Mouse (Mus musculus) ES-Bruce4 (cell line): ENCODE data around the gene Setd1b. TPM values are rescaled to one million over a fixed set of nuclear protein-coding genes. Genes with fewer than 3 reads are reported as not detected.

Experiments
- H3K27ac ChIP-seq: 2 replicates; pipeline ENCODE4 v1.5.1; 2012; ENCODE audit warnings: low read length, inconsistent platforms; ENCODE audit not compliant: insufficient read depth
- H3K27me3 ChIP-seq: 2 replicates; pipeline ENCODE4 v1.6.1; 2012; ENCODE audit warnings: mild to moderate bottlenecking, low read length, inconsistent platforms; ENCODE audit not compliant: control insufficient read depth, poor library complexity, insufficient read depth, severe bottlenecking
- H3K36me3 ChIP-seq: 2 replicates; pipeline ENCODE4 v1.6.1; 2012; ENCODE audit warnings: inconsistent platforms, mild to moderate bottlenecking, low read length, moderate library complexity; ENCODE audit not compliant: control insufficient read depth, poor library complexity, insufficient read depth, severe bottlenecking
- H3K4me1 ChIP-seq: one replicate; pipeline ENCODE4 v1.8.1; 2011; ENCODE audit warnings: low read length; ENCODE audit not compliant: control insufficient read depth, insufficient read depth
- H3K4me3 ChIP-seq: 2 replicates; pipeline ENCODE4 v1.5.1; 2011; ENCODE audit warnings: low read depth, mild to moderate bottlenecking, low read length
- H3K9ac ChIP-seq: 2 replicates; pipeline ENCODE4 v1.6.1; 2012; ENCODE audit warnings: low read depth, mild to moderate bottlenecking, inconsistent platforms; ENCODE audit not compliant: poor library complexity, severe bottlenecking
- H3K9me3 ChIP-seq: replicated peaks from 2 replicates; pipeline ENCODE4 v1.6.1; 2012; ENCODE audit warnings: mild to moderate bottlenecking, low read length, inconsistent platforms; ENCODE audit not compliant: control insufficient read depth, poor library complexity, insufficient read depth, severe bottlenecking
- CTCF ChIP-seq: IDR thresholded peaks from one replicate; pipeline ENCODE4 v1.8.1; 2011; ENCODE audit warnings: low read depth, low read length
- EP300 ChIP-seq: IDR thresholded peaks from 2 replicates; pipeline ENCODE4 v1.6.1; 2011; ENCODE audit warnings: low read depth, low read length; ENCODE audit not compliant: insufficient read depth
- POLR2A ChIP-seq: IDR thresholded peaks from one replicate; pipeline ENCODE4 v1.8.1; 2011; ENCODE audit warnings: low read length; ENCODE audit not compliant: insufficient read depth
- polyA plus RNA-seq: library from polyadenylated mRNA; stranded (reverse); fragments of >200 nt; gene quantifications from 2 replicates; pipeline ENCODE4 v1.2.4, GENCODE M21; 2011; ENCODE audit warnings: low read depth; ENCODE audit not compliant: missing spikeins, insufficient read depth, insufficient read length

Gene Setd1b
- polyA plus RNA-seq, 1 experiment = 8.6 TPM

DNA sequence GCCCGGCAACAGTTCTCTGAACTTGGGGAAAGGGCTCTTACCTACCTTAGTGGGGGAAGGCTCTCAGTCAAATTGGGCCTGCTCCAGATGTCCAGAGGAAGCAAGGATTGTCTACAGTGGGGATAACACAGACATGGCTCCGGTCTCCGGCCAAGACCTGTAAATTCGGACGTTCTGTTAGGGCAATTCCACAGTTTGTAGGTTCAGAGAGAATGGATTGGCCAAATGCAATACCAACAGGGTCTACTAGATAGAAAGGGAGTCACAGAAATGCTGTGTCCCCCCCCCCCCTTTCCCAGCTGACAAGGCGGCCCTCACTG, 4.1 kb upstream of the Setd1b start:
- H3K27ac ChIP-seq = peak overlapping the region; percentile 99
- H3K9ac ChIP-seq = peak overlapping the region; percentile 82; the same call in 1 of the 2 replicates
- H3K9me3 ChIP-seq = no peaks in the 10 kb centered on the region
- no peaks in the 10 kb centered on the region for H3K27me3 ChIP-seq
- TF ChIP-seq POLR2A = no peak
- no peak for TF ChIP-seq EP300
- no peak for TF ChIP-seq CTCF
- H3K4me1 ChIP-seq = peaks cover 1% of the 10 kb centered on the region
- peak overlapping the region; percentile 59 for H3K4me3 ChIP-seq
- H3K36me3 ChIP-seq = no peaks in the 10 kb centered on the region

DNA sequence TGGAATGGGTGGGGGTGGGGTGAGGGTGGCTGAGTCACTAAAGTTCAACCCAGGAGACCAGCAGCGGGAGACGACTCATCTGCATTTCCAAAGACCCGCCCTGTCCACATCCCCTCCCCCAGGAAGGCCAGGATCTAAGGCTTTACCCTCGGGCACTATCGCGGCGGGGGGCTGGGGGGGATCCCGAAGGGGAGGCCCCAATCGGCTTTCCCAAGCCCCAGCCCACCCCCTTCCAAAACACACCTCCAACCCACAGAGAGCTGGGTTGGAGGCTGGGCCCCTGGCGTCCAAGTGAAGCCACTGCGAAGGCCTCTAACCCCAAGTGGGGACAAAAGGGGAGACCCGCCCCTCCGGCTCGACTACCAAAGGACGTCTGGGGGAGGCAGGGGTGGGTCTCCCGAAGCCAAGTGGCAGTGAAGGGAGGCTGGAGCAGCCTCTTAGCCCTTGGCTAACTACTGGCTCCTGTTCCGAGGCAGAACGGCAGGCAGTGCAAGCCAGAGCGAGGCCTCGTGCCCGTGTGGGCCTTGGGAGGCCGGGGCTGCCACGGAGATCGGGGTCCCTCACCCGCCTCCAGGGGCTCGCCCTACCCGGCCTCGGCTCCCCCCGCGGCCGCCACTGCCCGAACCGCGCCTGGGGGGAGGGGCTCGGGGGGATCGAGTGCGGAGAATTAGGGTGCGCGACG, 3.6 kb upstream of the Setd1b start:
- peak overlapping the region; percentile 99 for H3K27ac ChIP-seq
- no peaks in the 10 kb centered on the region for H3K36me3 ChIP-seq
- no peaks in the 10 kb centered on the region for H3K27me3 ChIP-seq
- peak overlapping the region; percentile 95 for H3K9ac ChIP-seq
- no peaks in the 10 kb centered on the region for H3K9me3 ChIP-seq
- H3K4me1 ChIP-seq = peaks cover 1% of the 10 kb centered on the region
- H3K4me3 ChIP-seq = peak overlapping the region; percentile 56
- TF ChIP-seq EP300 = peak; percentile 98
- TF ChIP-seq CTCF = no peak
- TF ChIP-seq POLR2A = peak; percentile 76

DNA sequence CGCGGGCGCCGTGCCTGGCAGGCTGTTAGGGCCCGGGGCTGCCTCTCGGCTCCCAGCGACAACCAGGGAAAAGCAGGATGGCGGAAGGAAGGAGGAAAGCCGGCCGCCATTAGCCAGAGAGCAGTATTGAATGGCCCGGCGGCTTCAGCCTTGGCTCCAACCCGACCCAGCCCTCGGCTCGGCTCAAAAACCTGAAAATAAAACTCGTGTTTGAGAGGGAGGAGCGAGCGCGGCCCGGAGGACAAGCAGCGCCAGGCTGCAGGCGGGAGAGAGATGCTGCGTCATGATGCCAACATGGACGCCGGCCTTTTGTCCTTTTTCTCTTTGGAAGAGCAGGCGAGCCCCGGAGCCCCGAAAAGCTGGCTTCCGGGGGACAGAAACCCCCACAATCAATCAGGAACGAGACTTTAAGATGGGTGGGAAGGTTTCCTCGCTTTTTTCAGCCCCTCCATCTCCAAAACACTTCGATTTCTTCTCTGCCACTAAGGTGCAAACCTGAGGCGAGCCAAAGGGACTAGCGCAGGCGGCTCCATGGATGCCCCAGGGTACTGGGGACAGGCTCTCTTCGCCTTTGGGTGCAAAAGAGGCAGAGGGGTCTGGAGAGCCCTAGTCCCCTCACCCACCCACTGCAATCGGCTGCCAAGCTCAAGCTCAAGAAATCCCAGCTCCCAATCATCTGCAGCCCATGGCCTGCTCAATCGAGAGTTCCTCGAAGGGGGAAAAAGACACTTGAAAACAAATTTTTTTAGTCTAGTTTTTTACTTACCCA, 2.9 kb upstream of the Setd1b start:
- no peak for TF ChIP-seq EP300
- no peak for TF ChIP-seq CTCF
- no peak for TF ChIP-seq POLR2A
- Histone ChIP-seq H3K4me3 (peak overlapping the region; percentile 56), H3K9me3 (no peaks in the 10 kb centered on the region), H3K27me3 (no peaks in the 10 kb centered on the region), H3K4me1 (peaks cover 1% of the 10 kb centered on the region), H3K9ac (peak overlapping the region; percentile 95), H3K36me3 (no peaks in the 10 kb centered on the region), H3K27ac (peak overlapping the region; percentile 87)

DNA sequence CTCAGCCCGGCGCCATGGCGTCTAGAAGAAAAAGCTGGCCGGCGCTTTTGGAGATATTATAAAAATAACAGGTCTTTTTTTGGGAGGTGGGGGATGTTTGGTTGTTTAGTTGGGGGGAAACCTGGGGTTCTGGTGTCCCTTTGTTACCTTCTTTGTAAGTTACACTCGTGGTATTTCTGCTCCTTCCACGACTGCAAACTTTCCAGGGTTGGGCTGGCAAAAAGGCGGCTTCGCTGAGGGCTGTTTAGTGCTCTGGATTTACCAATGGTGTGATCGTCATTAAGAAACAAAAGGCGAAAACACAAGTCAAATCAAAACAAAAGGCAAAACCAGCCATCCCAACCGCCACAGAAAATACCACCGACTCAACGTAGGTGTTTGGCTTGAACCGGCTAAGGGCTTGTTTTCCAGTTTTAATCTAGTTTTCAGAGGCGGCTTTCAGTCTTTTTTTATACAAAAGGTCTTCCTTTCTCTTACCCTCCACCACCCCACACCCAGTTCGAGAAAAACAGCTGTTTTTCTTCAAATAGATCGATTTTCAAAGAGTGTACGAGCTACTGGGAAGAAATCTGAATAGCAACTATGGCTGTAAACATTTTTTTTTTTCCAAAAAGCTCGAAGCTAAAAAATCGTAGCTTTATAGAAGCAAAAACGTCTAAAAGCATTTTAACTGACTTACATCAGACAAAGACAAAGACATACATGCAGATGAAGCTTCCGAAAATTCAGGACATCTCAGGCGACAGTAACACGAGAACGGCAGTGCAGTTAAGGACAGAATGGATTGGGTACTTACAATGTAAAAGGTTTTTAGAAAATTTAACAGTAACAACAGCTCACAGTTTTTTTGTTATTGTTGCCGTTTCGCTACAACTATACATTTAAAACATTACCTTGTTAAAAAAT, 2.0 kb upstream of the Setd1b start:
- H3K9me3 ChIP-seq = no peaks in the 10 kb centered on the region
- peak overlapping the region; percentile 87 for H3K27ac ChIP-seq
- no peaks in the 10 kb centered on the region for H3K27me3 ChIP-seq
- H3K4me1 ChIP-seq = peaks cover 1% of the 10 kb centered on the region
- TF ChIP-seq POLR2A (no peak), CTCF (no peak), EP300 (no peak)
- H3K9ac ChIP-seq = peak overlapping the region; percentile 95
- peak overlapping the region; percentile 56 for H3K4me3 ChIP-seq
- no peaks in the 10 kb centered on the region for H3K36me3 ChIP-seq

DNA sequence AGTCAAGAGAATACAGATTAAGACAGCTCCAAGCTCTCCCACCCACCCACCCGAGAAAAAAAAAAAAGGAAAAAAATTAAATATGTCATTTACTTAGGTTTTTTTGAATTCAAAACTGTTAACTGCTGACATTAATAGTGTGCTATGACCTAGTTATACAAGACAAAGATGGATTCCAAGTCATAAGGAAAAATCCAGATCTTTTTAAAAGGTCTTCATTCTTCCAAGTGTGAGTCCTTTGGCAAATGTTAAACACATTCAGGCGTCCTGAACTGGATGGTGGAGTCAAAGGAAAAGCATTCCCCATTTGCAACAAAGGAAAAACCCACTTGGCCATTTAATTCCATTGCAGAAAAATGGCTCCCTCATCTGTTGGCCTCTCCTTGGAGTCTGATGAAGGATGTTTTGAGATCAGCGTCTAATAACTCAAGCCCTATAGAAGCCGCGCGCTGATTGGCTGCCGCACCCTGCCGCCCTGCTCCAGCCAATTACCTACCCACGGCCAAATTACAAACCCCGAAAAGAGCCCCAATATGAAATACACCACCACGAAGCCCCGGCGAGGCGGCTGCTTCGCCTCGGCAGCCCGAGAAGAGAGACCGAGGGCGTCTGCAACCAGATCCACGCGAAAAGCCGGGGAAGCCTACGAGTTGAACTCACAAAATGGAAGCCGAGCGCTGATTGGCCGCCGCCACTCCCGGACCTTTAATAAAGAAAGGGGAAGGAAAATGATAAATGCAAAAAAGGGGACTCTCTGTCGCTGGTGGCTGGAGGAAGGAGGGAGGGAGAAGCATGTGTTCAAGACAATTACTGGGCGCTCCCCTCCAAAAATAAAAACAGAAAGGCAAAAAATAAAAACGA, 1.1 kb upstream of the Setd1b start:
- Histone ChIP-seq H3K36me3 (no peaks in the 10 kb centered on the region), H3K9ac (peak overlapping the region; percentile 98), H3K27me3 (no peaks in the 10 kb centered on the region), H3K9me3 (no peaks in the 10 kb centered on the region), H3K4me3 (peak overlapping the region; percentile 92), H3K27ac (peak overlapping the region; percentile 73), H3K4me1 (peaks cover 2% of the 10 kb centered on the region)
- TF ChIP-seq POLR2A (peak; percentile 67), CTCF (no peak)
